Mouse (Mus musculus): ENCODE measurements at regions not wholly inside any gene's neighbourhood (a gene's known extent, or its start where the extent isn't known, plus 50 kb on each side); places are given as distances from the start of the nearest gene placed in this dataset.
A peak's percentile ranks its signal among the peaks of the same experiment; 100 is the strongest.

DNA sequence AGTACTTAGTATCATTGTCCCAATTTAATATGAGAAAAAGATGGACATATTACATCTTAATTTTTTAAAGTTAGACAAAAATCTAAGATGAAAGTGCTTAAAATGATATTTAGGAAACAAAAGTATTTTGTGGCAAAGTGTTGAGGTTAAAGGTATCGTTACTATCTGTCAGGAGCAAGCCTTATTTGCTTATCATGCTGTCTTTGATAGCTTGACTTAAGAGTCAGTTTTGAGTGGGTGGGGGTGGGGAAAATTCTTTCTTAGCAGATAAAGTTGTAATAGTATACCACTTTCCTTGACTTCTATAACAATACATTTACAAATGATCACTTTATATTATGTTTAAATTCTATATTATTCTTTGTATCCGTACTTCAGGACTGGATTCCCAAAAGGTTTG lies 339.1 kb upstream of the Dph6 start:
- no peak for DNase-seq

- DNase-seq: no peak
These were observed 340.1 kb upstream of the Dph6 start for GRCm38 (mm10) chr2:114994691-114995347.

- DNase-seq: no peak
These were observed 359.2 kb upstream of the Dph6 start for GRCm38 (mm10) chr2:115013916-115014315.

GRCm38 (mm10) chr2:115026777-115027176 lies 372.0 kb upstream of the Dph6 start:
- no peak for DNase-seq

GRCm38 (mm10) chr2:115031134-115031533 lies 376.4 kb upstream of the Dph6 start:
- DNase-seq: no peak

GRCm38 (mm10) chr2:115036205-115036604 lies 381.4 kb upstream of the Dph6 start:
- DNase-seq: no peak

DNA sequence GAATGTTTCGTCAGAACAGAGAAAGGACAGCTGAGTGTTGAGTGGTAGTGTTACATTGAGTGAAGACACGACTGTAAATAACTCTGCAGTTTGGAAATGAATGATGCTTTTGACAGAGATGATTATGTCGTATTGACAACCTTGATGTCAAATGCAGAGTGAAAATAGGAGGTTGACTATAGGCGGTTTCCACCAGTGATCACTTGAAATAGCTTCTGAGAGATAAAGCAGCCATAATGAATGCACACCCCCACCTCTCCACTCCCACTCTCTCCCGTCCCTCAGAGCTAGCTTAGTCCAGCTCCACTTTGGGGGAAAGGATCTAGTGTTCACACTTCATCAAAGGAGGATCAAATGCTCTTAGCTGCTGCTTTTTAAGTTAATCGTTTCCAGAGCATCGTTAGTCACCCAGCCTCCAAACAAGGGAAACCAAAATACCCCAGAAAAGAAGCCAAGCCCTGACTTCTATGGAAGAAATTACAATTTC lies 387.6 kb upstream of the Dph6 start:
- DNase-seq: no peak

DNA sequence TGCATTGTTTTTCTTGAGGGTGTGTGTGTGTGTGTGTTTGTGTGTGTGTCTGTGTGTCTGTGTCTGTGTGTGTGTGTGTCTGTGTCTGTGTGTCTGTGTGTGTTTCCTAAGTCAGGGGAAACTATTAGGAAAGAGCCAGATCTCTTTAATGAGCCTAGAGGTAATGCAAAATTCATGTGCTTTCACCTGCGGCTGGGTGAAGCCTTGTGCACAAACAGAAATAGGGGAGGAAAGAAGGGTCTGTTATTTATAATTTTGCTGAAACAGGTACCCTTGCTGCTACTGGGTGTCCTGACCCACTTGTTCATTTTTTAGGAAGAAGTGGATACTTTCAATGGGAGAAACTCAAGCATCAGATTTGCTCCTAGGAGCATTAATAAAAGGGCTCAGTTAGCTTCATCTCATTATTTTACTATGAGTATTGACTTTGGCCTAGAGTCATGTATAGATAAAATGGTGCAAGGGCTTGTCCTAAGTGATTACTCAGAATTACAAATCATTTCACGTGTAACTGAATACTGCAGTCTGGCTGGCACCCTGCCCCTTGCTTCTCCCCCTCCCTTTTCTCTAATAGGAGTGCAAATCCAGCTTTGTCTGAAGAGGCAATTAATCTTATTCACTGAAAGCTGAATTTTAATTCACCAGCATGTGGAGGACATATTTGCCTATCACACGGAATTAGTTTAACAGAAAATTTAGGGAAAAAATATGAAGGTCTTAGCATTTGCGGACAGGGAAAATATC lies 401.7 kb upstream of the Dph6 start:
- no peak for DNase-seq

GRCm38 (mm10) chr2:115057200-115057599 lies 402.4 kb upstream of the Dph6 start:
- DNase-seq: no peak

GRCm38 (mm10) chr2:115067489-115068163 lies 412.9 kb upstream of the Dph6 start:
- no peak for DNase-seq

DNA sequence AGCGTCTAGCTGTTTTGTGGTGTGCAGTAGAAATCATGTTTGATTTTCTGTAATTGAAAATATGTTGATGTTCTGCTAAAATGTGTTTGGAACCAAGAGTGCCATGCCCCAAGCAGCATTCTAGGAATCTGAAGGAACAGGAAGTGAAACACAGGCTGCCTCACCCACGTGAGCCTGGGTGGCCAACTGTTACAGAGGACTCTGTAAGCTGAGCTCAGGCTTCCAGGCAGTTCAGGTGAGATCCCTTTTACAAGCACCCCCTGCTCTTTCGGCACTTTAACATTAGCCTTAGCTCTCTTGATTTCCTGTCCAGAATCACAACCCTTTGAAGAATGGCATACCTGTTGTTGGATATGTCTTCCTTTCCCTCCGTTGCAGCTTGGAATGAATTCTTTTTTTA lies 414.9 kb upstream of the Dph6 start:
- DNase-seq: no peak

GRCm38 (mm10) chr2:115070123-115070522 lies 415.4 kb upstream of the Dph6 start:
- DNase-seq: no peak

DNA sequence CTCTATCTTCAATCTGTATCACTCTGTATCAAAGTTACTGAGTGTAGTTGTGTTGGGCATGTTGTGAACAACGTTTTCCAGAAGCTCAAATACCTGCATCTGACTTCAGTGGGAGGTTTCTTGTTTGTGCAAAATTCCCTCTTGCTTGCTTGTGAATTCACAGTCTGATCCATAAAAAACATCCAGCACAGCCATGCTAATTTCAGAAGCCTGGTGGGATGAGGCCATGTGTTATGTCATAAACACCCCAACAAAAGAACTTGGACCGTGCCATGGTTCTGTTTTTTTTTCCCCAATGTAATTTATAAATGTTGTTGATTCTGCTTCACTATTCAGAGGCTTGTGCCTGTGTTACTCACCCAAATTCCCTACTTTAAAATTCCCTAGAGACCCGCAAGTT lies 415.9 kb upstream of the Dph6 start:
- DNase-seq: no peak

GRCm38 (mm10) chr2:115081563-115082291 lies 427.0 kb upstream of the Dph6 start:
- DNase-seq: peak; percentile 71 to 76

DNA sequence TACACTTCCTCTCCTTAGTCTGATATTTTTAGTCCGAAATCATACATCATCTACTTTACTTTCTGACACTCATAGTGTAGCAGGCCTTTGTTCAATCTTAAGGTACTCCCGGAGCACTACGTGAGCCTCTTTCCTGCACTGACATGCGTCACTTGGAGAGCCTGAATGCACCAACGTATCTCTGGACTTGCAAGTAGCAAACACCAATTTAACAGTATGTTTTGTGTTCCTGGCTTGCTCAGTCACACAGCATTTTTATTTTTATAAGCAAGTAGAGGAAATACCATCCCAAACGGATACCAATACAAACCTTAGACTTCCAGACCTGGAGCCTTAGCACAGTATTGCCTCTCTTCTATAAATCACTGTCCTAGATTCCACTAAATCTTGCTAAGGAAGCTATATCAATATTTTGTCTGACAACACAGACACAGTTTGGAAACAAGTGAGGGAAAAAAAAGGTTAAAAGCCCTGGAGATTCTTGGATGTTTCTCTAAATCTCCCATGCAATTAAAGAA lies 427.6 kb upstream of the Dph6 start:
- peak in 1 of 2 experiments; percentile 13 for DNase-seq

- no peak for DNase-seq
These were observed 433.8 kb upstream of the Dph6 start for GRCm38 (mm10) chr2:115088421-115089120.

DNA sequence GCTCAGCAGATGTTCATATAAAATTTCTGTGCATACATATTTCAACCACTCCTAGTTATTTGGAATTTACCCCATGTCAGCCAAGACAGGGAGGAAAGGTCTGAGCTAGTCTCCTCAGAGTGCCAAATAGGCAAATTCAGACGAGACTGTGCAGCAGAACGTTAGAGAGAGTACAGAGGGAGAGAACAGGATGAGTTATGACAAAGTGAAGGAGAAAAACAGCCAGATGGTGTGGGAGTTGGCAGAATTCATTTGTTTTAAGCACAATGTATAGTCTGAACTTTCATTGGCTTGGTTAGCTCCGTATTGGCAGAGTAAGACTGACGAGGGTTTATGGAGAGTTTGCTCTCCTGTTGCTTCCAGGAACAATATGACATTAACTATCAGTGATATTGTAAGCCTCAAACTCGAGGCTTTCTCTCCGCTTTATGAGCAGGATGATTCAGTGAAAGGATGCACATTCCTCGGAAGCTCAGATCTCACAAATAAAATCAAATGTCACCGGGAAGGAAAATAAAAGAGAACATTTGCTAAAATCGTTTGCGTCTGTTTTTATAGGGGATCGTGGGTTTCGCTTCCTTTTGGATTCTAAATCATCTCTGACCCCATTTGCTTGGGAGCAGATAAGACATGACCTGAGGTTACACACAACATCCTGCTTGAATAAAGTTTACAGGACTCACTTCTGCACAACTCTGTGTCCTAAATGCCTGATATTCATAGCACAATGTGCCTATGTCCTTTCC lies 435.8 kb upstream of the Dph6 start:
- peak in 1 of 2 experiments; percentile 55 for DNase-seq

GRCm38 (mm10) chr2:115095351-115095750 lies 440.6 kb upstream of the Dph6 start:
- DNase-seq: no peak

DNA sequence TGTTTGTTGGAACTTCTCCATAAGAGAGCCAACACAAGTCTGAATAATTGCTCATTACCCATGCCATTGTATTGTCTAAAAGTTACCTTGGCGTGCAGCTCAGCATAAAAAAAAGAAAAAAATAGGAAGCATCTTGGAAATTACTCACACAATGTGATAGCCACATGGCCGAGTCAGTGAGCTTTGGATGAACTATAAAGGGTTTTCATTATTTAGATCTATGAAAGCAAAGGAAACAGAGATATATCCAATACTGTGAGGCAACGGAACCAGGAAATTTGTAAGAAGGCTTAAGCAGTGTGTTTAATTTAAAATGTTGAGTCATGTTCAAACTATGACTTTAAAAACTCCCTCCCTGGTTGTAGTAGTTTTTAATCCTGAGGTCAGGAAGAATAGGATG lies 446.7 kb upstream of the Dph6 start:
- peak in 1 of 2 experiments; percentile 23 for DNase-seq

GRCm38 (mm10) chr2:115119429-115120205 lies 461.9 kb upstream of the BC052040 start:
- DNase-seq: peak in 1 of 2 experiments; percentile 44

GRCm38 (mm10) chr2:115120206-115120503 lies 461.4 kb upstream of the BC052040 start:
- no peak for DNase-seq

Data from kidney, postnatal 36 days (tissue).